8 mouse cellular contexts compared by ENCODE assay signal in the genomic region with DNA sequence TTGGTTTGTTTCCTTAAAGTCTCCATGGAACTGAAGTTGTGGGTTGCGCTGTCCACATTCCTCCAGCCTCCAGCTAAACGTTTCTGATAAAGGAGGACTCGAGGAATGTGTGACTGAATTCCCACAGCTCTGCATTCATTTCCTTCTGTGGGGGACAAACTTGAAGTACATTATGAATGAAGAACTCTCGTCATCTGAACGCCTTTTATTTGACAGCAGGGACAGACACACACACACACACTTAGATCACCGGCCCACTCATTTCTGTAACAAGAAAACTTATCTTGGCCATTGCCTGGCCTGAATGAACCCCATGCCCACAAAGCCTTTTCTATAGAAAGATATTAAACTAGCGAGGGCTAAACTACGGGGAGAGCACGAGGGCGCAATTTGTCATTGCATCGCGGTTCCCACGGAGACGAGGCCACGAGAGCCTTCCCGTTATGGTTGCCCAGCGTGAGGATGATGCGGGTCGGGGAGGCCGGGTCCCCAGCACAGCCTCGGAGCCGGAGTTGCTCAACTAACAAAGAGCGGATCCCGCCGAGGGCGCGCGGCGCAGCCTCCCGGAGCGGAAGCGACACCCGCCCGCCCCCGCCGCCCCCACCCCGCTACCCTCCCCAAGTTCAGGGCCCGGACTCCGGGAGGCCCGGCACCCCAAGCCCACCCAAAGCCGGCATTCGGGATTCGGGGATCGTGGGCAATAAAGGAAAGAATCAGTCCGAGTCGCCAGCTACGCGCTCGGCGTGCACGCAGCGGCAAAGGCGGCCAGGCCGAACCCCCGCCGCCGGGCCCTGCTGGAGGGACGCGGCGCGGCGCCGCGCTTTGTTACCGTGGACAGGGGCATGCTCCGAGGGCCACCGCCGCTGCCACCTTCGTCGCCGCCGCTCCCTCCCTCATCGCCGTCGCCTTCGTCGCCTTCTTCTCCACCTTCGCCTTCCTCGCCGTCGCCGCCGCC. TPM values are rescaled to one million over a fixed set of nuclear protein-coding genes. Genes with fewer than 3 reads are reported as not detected.
A peak's percentile ranks its signal among the peaks of the same experiment; 100 is the strongest.
DNase-seq lines count a peak whose midpoint lies in the region; ATAC-seq and TF ChIP-seq lines count a peak whose summit lies in the region.

No protein-coding gene starts in this region.

- H3K4me1 ChIP-seq in forebrain, embryonic 13.5 days, result peaks cover 32% of the 10 kb centered on the region
- H3K4me1 ChIP-seq in midbrain, embryonic 10.5 days, result peaks cover 35% of the 10 kb centered on the region
- H3K4me1 ChIP-seq in small intestine, adult 2 months (ENCODE audit: control insufficient read depth, insufficient read depth, insufficient read length, low read length), result peaks cover 2% of the 10 kb centered on the region; the same call in 1 of the 2 replicates

- TF ChIP-seq POLR2A in small intestine, adult 2 months (IDR thresholded peaks at IDR 0.05; ENCODE audit: low read depth, low read length), result no peak

- peak overlapping the region; percentile 99 for H3K9ac ChIP-seq in forebrain, embryonic 13.5 days

- H3K4me2 ChIP-seq in forebrain, embryonic 13.5 days, result peak overlapping the region; percentile 84

- no peaks in the 10 kb centered on the region for H3K9me3 ChIP-seq in forebrain, embryonic 13.5 days (replicated peaks)
- no peaks in the 10 kb centered on the region for H3K9me3 ChIP-seq in midbrain, embryonic 10.5 days (replicated peaks)

- TF ChIP-seq CTCF in Patski (IDR thresholded peaks at IDR 0.05), result no peak
- TF ChIP-seq CTCF in small intestine, adult 2 months (IDR thresholded peaks at IDR 0.05; ENCODE audit: extremely low read depth, insufficient read length, insufficient replicate concordance, low read depth, low read length), result no peak

- H3K27ac ChIP-seq in forebrain, embryonic 13.5 days, result peak overlapping the region; percentile 99
- peak overlapping the region; percentile 97 for H3K27ac ChIP-seq in midbrain, embryonic 10.5 days (replicated peaks)
- peak overlapping the region; percentile 98 for H3K27ac ChIP-seq in small intestine, adult 2 months (ENCODE audit: insufficient read depth, low read depth, low read length)

- H3K4me3 ChIP-seq in forebrain, embryonic 13.5 days, result peak overlapping the region; percentile 90
- peak overlapping the region; percentile 78 for H3K4me3 ChIP-seq in midbrain, embryonic 10.5 days
- peak overlapping the region; percentile 93 for H3K4me3 ChIP-seq in small intestine, adult 2 months (ENCODE audit: low read depth, low read length)

- H3K36me3 ChIP-seq in forebrain, embryonic 13.5 days (ENCODE audit: poor library complexity, severe bottlenecking), result no peaks in the 10 kb centered on the region
- peaks cover 21% of the 10 kb centered on the region for H3K36me3 ChIP-seq in midbrain, embryonic 10.5 days
- H3K36me3 ChIP-seq in small intestine, adult 2 months (ENCODE audit: control insufficient read depth, insufficient read depth, low read length), result no peaks in the 10 kb centered on the region

- ATAC-seq in Patski, result peak; percentile 28
- ATAC-seq in forebrain, embryonic 13.5 days, result peak; percentile 23
- peak; percentile 23 to 30; a peak in 1 of 4 replicates for ATAC-seq in hematopoietic stem cell, adult 5-6 weeks (replicated peaks in 1 of 2; ENCODE audit: insufficient read depth in 1 of 2, low FRiP score in 2 of 2, low TSS enrichment in 1 of 2, low read depth in 1 of 2, poor library complexity in 2 of 2, severe bottlenecking in 2 of 2)

- DNase-seq in Patski (ENCODE audit: low read depth, low spot score), result no peak
- peak; percentile 32 for DNase-seq in c-Kit-positive CD71-positive TER-119-negative erythroid progenitor cells, embryonic 14.5 days (ENCODE audit: low read depth)
- peak; percentile 42 for DNase-seq in left cerebral cortex, postnatal 4 days
- peak; percentile 72 for DNase-seq in midbrain, embryonic 10.5 days (ENCODE audit: low spot score)
- no peak for DNase-seq in frontal cortex, postnatal 36 days (ENCODE audit: low spot score in 2 of 2)

- CTCF ChIA-PET in Patski (lab: Charles Lee), result interaction anchor here (0.7 to 1.6 kb wide), 2 partner anchors 10 to 115 kb away, joined by 3 to 5 read pairs; no protein-coding TSS in a partner anchor

- under 1% methylated on average over 70 of the region's 83 CpGs for WGBS in forebrain, embryonic 13.5 days
- under 1% methylated on average over 83 of the region's 83 CpGs for WGBS in midbrain, embryonic 10.5 days
- under 1% methylated on average over 79 of the region's 83 CpGs for WGBS in small intestine, adult 2 months

- in situ Hi-C loops in Patski (cut with MboI; ENCODE audit: low pct_unique_long_range_greater_than_20kb), result no loop called here

- intact Hi-C loops in left cerebral cortex, postnatal 4 days (cut with DNase I), result loop anchor here (5.0 to 10.0 kb wide), 2 partner anchors 64 to 106 kb away; partner anchors contain the start of gene Galm

- POLR2A ChIA-PET in Patski (lab: Charles Lee), result interaction anchor here (0.8 to 1.8 kb wide), 3 partner anchors 20 to 1069 kb away, joined by 3 to 7 read pairs (median 3); no protein-coding TSS in a partner anchor

- H3K27me3 ChIP-seq in Patski, result no peaks in the 10 kb centered on the region
- no peaks in the 10 kb centered on the region for H3K27me3 ChIP-seq in forebrain, embryonic 13.5 days
- no peaks in the 10 kb centered on the region for H3K27me3 ChIP-seq in midbrain, embryonic 10.5 days (ENCODE audit: low read depth, poor library complexity, severe bottlenecking)
- H3K27me3 ChIP-seq in small intestine, adult 2 months (ENCODE audit: control insufficient read depth, insufficient read depth, low read length), result no peaks in the 10 kb centered on the region

RNA-seq across cellular contexts. Expression of gene Hnrnpll, which starts 1.0 kb away (rescaled TPM):
- 65.9 TPM for polyA plus RNA-seq in Patski (2021)
- 82.6 and 85.4 TPM in 2 replicates for polyA plus RNA-seq in forebrain, embryonic 13.5 days (2015; fragmentation: Nextera tagmentation; extraction: Ambion mirVana)
- 43.3 and 52.2 TPM in 2 replicates for total RNA-seq in hematopoietic stem cell, adult 5-6 weeks (2017)
- total RNA-seq in left cerebral cortex, postnatal 4 days (2021), result 10 to 100 TPM; 86.5 to 92.9 TPM
- polyA plus RNA-seq in midbrain, embryonic 10.5 days (2016; fragmentation: Nextera tagmentation; extraction: Ambion mirVana), result 85.2 and 86.7 TPM in 2 replicates
- 4.9 and 10.7 TPM in 2 replicates for polyA plus RNA-seq in small intestine, adult 2 months (2012; rRNA removed)

Comparison
In these comparisons a context has a peak if more than half of its experiments do, and no peak if none do; other contexts are left out.
1. DNase-seq: peak in c-Kit-positive CD71-positive TER-119-negative erythroid progenitor cells, embryonic 14.5 days (single experiment), left cerebral cortex, postnatal 4 days (single experiment) and midbrain, embryonic 10.5 days (single experiment); none in Patski (single experiment) and frontal cortex, postnatal 36 days (0 of 2).
2. Peak in every context shown above with its lines, with median percentiles within 50 percentile points of each other: ATAC-seq, H3K27ac ChIP-seq and H3K4me3 ChIP-seq.